Mouse (Mus musculus): ENCODE data around the gene 1700020A23Rik. TPM values are rescaled to one million over a fixed set of nuclear protein-coding genes. Genes with fewer than 3 reads are reported as not detected.

The 1700020A23Rik gene
- polyA plus RNA-seq, 1 experiment from 2014 or later, result not detected

DNA sequence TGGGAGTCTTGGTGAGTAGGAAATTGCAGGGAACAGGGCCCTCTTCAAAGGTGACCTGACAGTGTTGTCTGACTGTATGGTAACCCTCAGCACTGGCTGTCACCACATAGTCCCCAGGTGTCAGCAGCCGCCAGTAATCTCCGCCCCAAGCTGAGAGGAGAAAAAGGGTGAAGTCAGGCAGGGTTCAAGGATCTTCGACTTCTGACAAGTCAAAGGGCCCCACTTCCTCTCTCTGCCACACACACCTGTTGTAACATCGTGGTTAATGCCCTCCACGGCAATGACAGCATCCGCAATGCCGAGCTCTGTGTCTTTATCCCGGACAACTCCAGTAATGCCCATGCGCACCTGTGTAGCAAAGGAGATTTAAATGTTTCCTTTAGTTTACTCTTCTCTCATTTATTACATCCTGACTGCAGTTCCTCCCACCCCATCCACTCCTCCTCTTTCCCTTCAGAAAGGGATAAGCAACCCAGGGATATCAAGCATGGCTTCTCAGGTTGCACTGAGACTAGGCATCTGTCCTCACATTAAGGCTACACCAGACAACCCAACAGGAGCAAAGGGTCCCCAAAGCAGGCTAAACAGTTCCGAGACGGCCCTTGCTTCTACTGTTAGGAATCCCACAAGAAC lies 13.9 kb upstream of the 1700020A23Rik start:
- no peak overlapping the region for H3K27ac ChIP-seq (replicated peaks)
- WGBS, result 89% methylated on average over 11 of the region's 11 CpGs
- H3K9me3 ChIP-seq (replicated peaks), result no peaks in the 10 kb centered on the region
- H3K4me1 ChIP-seq, result no peaks in the 10 kb centered on the region
- H3K27me3 ChIP-seq (ENCODE audit: low read depth, poor library complexity, severe bottlenecking), result peaks cover 8% of the 10 kb centered on the region; the same call in 1 of the 2 replicates
- no peak for DNase-seq (ENCODE audit: low spot score)
- H3K4me3 ChIP-seq, result no peak overlapping the region
- H3K36me3 ChIP-seq, result peaks cover 35% of the 10 kb centered on the region

DNA sequence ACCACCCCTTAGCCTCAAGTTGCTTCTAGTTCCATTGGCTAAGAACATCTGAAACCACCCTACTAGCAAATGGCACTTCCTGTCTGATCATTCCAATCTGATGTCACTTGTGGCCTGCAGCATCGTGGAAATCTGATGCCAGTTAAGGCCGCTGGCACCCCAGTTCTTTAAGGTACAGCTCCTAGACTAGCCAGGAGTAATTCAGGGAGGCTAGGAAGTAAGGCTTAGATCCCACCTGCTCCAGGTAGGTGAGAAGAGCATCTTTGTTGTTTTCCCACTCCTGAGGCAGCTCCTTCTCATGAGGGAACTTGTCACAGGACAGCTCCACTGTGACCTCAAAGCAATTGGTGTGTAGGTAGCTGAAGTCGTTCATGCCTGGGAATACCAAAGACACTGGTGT lies 12.2 kb upstream of the 1700020A23Rik start:
- no peak overlapping the region for H3K4me3 ChIP-seq
- peaks cover 7% of the 10 kb centered on the region for H3K27me3 ChIP-seq (ENCODE audit: low read depth, poor library complexity, severe bottlenecking)
- peaks cover 16% of the 10 kb centered on the region for H3K4me1 ChIP-seq
- no peaks in the 10 kb centered on the region for H3K9me3 ChIP-seq (replicated peaks)
- H3K27ac ChIP-seq (replicated peaks), result no peak overlapping the region
- 90% methylated on average over 3 of the region's 3 CpGs for WGBS
- peaks cover 35% of the 10 kb centered on the region for H3K36me3 ChIP-seq
- no peak for DNase-seq (ENCODE audit: low spot score)

DNA sequence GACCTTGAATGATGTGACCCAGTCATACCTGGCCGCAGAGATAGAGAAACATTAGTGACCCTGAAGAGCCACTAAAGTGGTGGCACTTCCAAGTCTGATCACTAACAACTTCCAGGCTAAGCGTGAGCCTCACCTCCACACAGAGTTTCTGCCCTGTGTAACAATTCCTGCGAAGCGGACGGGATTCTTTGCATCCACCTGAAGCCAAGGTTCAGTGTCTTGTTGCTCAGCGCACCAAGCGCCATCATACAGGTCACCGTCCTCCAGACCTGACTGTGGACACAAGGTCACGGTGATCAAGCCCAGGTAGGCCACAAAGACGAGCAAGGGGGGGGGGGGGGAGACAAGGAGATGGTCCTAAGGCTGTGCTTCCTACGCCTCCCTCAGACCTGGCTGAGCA lies 9.4 kb upstream of the 1700020A23Rik start:
- Histone ChIP-seq H3K4me3 (no peak overlapping the region), H3K9me3 (replicated peaks) (no peaks in the 10 kb centered on the region), H3K4me1 (peaks cover 22% of the 10 kb centered on the region), H3K36me3 (peaks cover 31% of the 10 kb centered on the region), H3K27me3 (ENCODE audit: low read depth, poor library complexity, severe bottlenecking) (peaks cover 25% of the 10 kb centered on the region), H3K27ac (replicated peaks) (no peak overlapping the region)
- DNase-seq (ENCODE audit: low spot score), result no peak
- 94% methylated on average over 11 of the region's 11 CpGs for WGBS

DNA sequence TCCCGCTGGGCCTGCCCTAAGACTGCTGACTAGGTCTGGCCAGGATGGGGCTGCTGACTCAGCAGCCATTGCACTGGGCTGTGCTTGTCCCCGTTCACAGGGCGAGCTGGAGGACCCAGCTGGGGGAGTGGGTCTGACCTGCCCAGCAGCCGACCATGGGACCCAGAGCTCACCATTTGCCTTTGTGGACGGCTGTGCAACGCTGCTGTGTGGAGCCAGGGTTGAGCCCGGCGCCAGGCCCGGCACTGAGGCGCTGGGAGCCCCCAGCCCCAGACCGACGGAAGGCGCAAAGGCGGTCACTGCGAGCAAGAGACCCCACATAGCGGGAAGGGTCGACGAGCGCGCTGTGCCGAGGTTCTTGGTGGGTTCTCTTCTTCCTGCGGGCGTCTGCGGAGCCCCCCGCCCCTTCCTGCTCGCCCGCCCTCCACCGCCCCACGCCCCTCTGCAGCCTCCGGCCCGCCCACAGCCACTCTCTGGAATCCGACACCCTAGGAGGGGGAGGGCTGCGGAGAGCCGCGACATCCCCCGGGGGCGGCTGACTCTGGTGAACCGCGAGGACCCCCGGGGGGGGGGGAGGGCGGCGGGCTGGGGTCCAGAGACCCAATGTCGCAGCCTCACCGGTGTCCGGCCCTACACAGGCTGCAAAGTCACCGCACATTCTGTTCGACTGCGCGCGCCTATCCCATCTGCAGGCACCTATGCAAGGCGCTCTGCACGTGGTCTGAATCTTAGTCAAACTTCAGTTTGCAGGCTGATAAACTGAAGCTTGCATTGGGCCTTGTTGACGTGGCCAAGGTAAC lies 7.7 kb upstream of the 1700020A23Rik start, which contains the start of gene Cpxm1:
TSS of gene Cpxm1 (minus strand) at position 389 of the 800 bp plus-strand sequence.
- under 1% methylated on average over 53 of the region's 53 CpGs for WGBS
- no peaks in the 10 kb centered on the region for H3K9me3 ChIP-seq (replicated peaks)
- H3K4me1 ChIP-seq, result peaks cover 31% of the 10 kb centered on the region
- H3K4me3 ChIP-seq, result peak within 1 kb of the TSS; percentile 68
- peaks cover 25% of the 10 kb centered on the region for H3K27me3 ChIP-seq (ENCODE audit: low read depth, poor library complexity, severe bottlenecking)
- peak within 1 kb of the TSS; percentile 87 for H3K27ac ChIP-seq (replicated peaks)
- H3K36me3 ChIP-seq, result peaks cover 25% of the 10 kb centered on the region
- DNase-seq (ENCODE audit: low spot score), result peak; percentile 79

DNA sequence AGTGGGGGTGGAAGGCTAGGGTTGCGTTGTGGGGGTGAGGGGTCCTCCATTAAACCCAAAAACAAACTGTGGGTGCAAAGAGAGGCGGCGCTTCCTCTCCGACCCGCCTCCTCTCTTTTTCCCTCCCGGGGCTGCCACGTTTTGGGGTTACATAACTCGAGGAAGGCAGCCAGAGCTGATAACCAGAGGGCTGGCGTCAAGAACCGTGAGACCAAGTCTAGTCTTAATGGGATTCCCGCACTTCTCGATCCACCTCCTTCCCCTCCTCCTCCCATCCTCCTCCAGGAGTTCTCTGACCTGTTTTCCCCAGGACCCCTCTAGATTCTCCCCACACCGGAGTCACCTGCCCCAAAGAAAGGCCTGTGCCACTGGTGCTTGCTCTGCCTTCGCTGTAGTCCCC lies 7.0 kb upstream of the 1700020A23Rik start:
- Histone ChIP-seq H3K27ac (replicated peaks) (peak overlapping the region; percentile 87), H3K9me3 (replicated peaks) (no peaks in the 10 kb centered on the region), H3K4me3 (peak overlapping the region; percentile 68), H3K27me3 (ENCODE audit: low read depth, poor library complexity, severe bottlenecking) (peaks cover 25% of the 10 kb centered on the region), H3K4me1 (peaks cover 31% of the 10 kb centered on the region), H3K36me3 (peaks cover 22% of the 10 kb centered on the region)
- DNase-seq (ENCODE audit: low spot score), result no peak
- WGBS, result 14% methylated on average over 14 of the region's 14 CpGs

DNA sequence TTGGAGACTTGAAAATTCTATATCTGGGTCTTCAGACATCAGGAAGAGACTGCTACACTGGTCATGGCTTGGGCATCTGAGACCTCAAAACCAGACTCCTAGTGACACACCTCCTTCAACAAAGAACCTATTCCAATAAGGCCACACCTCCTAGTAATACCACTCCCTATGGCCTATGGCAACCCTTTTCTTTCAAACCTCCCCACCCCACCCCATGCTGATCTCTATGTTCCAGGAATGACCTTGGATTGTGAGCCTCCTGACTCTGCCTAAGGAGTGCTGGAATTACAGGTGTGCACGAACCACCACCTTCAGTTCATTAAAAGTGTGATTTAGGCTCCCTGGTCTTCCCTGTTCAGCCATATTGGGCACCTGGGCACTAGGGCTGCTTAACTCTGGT lies 5.0 kb upstream of the 1700020A23Rik start:
- Histone ChIP-seq H3K4me1 (peaks cover 31% of the 10 kb centered on the region), H3K9me3 (replicated peaks) (no peaks in the 10 kb centered on the region), H3K27me3 (ENCODE audit: low read depth, poor library complexity, severe bottlenecking) (peaks cover 25% of the 10 kb centered on the region), H3K27ac (replicated peaks) (no peak overlapping the region), H3K4me3 (no peak overlapping the region), H3K36me3 (peaks cover 4% of the 10 kb centered on the region)
- WGBS, result 95% methylated on average over 1 of the region's 1 CpGs
- DNase-seq (ENCODE audit: low spot score), result no peak

DNA sequence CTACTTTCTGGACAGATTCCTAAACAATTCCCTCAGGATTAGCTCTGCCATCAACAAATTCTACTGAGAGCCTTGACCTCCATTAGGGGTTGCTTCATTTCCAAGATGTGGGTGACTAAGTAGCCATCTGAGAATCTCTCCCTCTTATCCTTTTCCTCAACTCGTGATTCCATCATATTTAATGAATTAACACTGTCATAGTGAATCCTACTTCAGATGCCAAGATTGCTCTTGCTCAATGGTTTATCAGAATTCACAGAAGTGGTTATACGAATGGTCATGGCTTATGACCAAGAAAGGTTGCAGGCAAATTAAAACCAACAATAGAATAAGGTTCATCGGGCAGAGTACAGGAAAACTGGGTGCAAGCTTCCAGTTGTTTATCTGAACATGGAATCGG lies 3.2 kb upstream of the 1700020A23Rik start:
- Histone ChIP-seq H3K27me3 (ENCODE audit: low read depth, poor library complexity, severe bottlenecking) (peaks cover 22% of the 10 kb centered on the region), H3K9me3 (replicated peaks) (no peaks in the 10 kb centered on the region), H3K4me1 (peaks cover 25% of the 10 kb centered on the region), H3K4me3 (no peak overlapping the region), H3K36me3 (no peaks in the 10 kb centered on the region), H3K27ac (replicated peaks) (no peak overlapping the region)
- 87% methylated on average over 4 of the region's 4 CpGs for WGBS
- DNase-seq (ENCODE audit: low spot score), result no peak

DNA sequence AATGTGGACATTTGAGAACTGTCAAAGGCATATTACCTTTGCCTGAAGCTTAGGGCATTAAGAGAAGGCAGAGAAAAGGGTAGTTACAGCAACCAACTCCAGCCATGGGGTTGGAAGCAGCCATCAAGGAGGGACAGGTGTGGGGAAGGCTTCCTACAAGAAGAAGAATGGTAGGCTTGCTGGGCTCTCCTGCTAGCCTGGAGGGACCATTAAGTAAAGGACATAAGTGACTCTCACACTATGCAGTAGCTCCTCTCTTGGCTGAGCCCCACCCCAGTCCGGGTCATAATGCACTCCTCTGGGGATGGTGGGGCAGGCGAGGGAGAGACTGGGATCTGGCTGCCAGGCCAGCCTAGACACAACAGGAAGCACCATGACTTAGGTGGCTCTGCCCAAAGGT lies 1.1 kb downstream of the 1700020A23Rik start, which contains the start of gene Tmem239:
TSS of gene Tmem239 (plus strand) at position 301 of the 400 bp plus-strand sequence.
- no peaks in the 10 kb centered on the region for H3K36me3 ChIP-seq
- no peak for DNase-seq (ENCODE audit: low spot score)
- 79% methylated on average over 2 of the region's 2 CpGs for WGBS
- H3K27ac ChIP-seq (replicated peaks), result no peak within 1 kb of the TSS
- peaks cover 11% of the 10 kb centered on the region for H3K4me1 ChIP-seq
- H3K9me3 ChIP-seq (replicated peaks), result no peaks in the 10 kb centered on the region
- H3K27me3 ChIP-seq (ENCODE audit: low read depth, poor library complexity, severe bottlenecking), result 0 out of 2 replicates have a peak, but pooled peaks cover 2% of the 10 kb centered on the region
- H3K4me3 ChIP-seq, result no peak within 1 kb of the TSS

DNA sequence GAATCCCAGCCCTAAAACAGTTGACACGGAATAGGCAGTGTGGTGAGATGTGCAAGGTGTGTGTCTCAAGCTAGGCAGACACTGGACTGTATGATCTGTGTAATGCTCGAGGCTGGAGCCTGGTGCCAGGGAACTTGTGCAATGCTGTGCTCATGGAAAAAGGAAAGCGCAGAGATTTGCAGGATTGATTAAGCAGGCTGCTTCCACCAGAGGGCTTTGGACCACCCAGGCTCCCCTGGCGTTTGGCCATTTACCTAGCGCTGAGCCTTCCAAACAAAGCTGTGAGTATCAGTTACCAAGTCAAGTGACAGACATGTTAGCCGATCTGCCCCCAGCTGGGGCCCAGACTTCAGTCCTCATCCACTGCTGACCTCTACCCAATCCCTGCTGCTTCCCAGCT lies 3.1 kb downstream of the 1700020A23Rik start:
- no peaks in the 10 kb centered on the region for H3K36me3 ChIP-seq
- no peak overlapping the region for H3K27ac ChIP-seq (replicated peaks)
- no peak overlapping the region for H3K4me3 ChIP-seq
- peaks cover 13% of the 10 kb centered on the region for H3K4me1 ChIP-seq
- WGBS, result 22% methylated on average over 6 of the region's 6 CpGs
- no peaks in the 10 kb centered on the region for H3K9me3 ChIP-seq (replicated peaks)
- DNase-seq (ENCODE audit: low spot score), result peak; percentile 51
- 0 out of 2 replicates have a peak, but pooled peaks cover 2% of the 10 kb centered on the region for H3K27me3 ChIP-seq (ENCODE audit: low read depth, poor library complexity, severe bottlenecking)

DNA sequence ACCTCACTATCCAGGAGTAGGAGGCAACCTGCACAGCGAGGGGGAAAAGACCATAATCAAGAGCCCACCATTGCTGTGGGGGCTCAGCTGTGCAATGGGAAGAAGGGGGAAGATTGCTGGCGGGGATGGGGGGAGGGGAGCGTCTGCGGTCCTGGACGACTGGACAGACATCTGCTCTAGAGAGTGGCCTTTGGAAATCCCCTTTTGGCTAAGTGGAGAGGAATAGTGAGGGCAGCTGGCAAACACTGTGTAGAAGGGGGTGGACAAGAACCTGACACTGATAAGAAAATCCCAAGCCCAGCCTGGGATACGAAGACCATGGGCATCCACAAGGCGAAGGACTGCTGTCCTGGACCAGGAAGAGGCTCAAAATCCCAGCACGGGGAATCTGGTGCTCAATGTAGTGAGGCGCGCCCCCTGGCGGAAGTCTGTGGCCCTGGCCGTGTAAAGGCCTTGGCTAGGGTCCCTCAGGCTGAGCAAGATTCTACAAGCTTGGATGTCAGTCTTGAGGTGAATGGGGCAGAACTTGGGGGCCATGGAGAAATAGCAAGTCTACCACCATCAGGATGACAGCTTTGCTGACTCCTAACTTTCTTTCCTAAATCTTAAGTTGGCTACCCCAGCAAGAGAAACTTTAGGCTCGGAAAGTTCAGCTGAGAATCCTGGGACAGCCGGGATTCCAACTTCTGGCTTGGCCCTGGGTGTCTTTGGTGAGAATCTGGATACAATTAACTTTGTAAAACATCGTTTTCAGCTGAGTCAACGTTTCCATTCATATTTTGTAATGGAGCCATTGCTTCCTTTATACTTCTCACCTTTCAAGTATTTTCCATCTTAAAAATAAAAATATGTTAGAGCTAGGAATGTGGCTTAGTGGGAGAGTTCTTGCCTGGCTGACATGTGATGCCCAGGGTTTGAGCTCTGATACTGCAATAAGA lies 6.8 kb downstream of the 1700020A23Rik start:
- peaks cover 13% of the 10 kb centered on the region for H3K4me1 ChIP-seq

DNA sequence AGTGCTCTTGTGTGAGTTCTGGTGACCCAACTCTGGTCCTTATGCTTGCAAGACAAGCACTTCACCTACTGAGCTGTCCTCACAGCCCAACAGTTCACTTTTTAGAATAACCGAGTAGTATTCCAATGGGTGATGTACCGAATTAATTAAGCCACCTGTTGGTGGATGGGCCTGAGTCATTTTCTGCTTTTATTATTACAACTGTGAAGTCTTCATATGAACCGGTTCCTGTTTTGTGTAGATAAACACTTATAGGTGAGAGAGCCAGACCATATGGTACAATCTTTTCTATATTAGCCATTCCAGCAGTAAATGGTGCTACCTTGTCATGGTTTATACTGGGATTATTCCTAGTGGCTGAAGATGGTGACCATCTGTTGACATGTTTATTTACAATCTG lies 7.7 kb downstream of the 1700020A23Rik start:
- no peaks in the 10 kb centered on the region for H3K36me3 ChIP-seq
- H3K9me3 ChIP-seq (replicated peaks), result no peaks in the 10 kb centered on the region
- no peak overlapping the region for H3K4me3 ChIP-seq
- no peak for DNase-seq (ENCODE audit: low spot score)
- H3K27me3 ChIP-seq (ENCODE audit: low read depth, poor library complexity, severe bottlenecking), result no peaks in the 10 kb centered on the region
- WGBS, result 84% methylated on average over 3 of the region's 3 CpGs
- H3K27ac ChIP-seq (replicated peaks), result no peak overlapping the region
- H3K4me1 ChIP-seq, result peaks cover 13% of the 10 kb centered on the region

More for the DNA sequence above, 6.8 kb downstream of the 1700020A23Rik start:
- DNase-seq (ENCODE audit: low spot score), result peak; percentile 86
- no peak overlapping the region for H3K4me3 ChIP-seq
- no peaks in the 10 kb centered on the region for H3K9me3 ChIP-seq (replicated peaks)
- H3K27ac ChIP-seq (replicated peaks), result 0 out of 2 replicates have a peak overlapping the region, but pooled peaks have one; percentile 6
- WGBS, result 38% methylated on average over 16 of the region's 16 CpGs
- H3K36me3 ChIP-seq, result no peaks in the 10 kb centered on the region
- H3K27me3 ChIP-seq (ENCODE audit: low read depth, poor library complexity, severe bottlenecking), result no peaks in the 10 kb centered on the region

Measured in midbrain, embryonic 10.5 days (tissue).